Mouse (Mus musculus): ENCODE results near the gene Dock3.
"Not testable (repeated sequence)": the region's sequence is repeated elsewhere in the genome, so short reads cannot be mapped to it uniquely, and the experiment has no call there.

The Dock3 gene

GRCm38 (mm10) chr9:107260836-107261235 is 29.1 kb upstream of the Dock3 start:
- in situ Hi-C loops (cut with MboI; ENCODE audit: unreplicated experiment in 2 of 2), result no loop called here

DNA sequence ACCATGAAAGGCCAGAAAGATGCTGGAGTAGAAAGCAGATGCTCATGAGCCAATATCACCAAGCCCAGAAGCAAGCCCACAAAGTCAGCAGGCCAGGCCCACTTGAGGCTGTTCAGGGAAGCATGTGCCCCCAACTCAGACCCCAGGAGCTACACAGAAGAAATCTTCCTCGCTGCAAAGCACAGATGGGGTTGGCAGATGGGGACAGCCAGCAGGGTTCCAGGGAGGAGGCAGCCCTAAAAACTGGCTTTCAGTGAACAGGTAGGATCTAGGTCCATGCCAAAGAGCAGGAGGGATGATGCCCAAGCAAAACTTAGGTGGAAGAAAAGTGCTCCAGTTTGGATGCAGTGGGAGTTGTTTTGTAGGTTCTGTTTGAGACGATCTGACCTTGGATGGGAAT is 28.7 kb upstream of the Dock3 start:
- in situ Hi-C loops (cut with MboI; ENCODE audit: unreplicated experiment in 2 of 2), result no loop called here

- in situ Hi-C loops (cut with MboI; ENCODE audit: unreplicated experiment in 2 of 2), result no loop called here
These were observed 27.9 kb upstream of the Dock3 start for GRCm38 (mm10) chr9:107259571-107259970.

- in situ Hi-C loops (cut with MboI; ENCODE audit: unreplicated experiment in 2 of 2), result no loop called here
These were observed 23.9 kb upstream of the Dock3 start for GRCm38 (mm10) chr9:107255596-107255995.

- in situ Hi-C loops (cut with MboI; ENCODE audit: unreplicated experiment in 2 of 2), result no loop called here
These were observed 23.2 kb upstream of the Dock3 start for GRCm38 (mm10) chr9:107254925-107255324.

- in situ Hi-C loops (cut with MboI; ENCODE audit: unreplicated experiment in 2 of 2), result no loop called here
These were observed 22.8 kb upstream of the Dock3 start for GRCm38 (mm10) chr9:107254476-107254875.

DNA sequence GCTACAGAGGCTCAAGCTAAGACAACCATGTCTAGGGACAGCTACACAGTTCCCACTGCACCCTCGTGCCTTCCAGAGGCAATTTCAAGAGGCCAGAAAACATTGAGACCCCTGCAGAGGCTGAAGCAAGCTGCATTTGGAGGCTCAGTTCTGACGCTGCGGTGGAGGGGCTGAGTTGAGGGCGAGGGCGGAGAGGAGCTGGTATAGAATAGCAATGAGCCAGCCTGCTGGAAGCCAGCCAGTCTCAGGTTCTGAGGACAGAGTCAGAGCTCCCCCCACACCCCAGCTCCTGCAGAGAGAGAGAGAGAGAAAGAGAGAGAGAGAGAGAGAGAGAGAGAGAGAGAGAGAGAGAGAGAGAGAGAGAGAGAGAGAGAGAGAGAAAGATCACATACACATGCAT is 20.5 kb upstream of the Dock3 start:
- in situ Hi-C loops (cut with MboI; ENCODE audit: unreplicated experiment in 2 of 2), result no loop called here

- in situ Hi-C loops (cut with MboI; ENCODE audit: unreplicated experiment in 2 of 2), result no loop called here
These were observed 19.0 kb upstream of the Dock3 start for GRCm38 (mm10) chr9:107250416-107251337.

DNA sequence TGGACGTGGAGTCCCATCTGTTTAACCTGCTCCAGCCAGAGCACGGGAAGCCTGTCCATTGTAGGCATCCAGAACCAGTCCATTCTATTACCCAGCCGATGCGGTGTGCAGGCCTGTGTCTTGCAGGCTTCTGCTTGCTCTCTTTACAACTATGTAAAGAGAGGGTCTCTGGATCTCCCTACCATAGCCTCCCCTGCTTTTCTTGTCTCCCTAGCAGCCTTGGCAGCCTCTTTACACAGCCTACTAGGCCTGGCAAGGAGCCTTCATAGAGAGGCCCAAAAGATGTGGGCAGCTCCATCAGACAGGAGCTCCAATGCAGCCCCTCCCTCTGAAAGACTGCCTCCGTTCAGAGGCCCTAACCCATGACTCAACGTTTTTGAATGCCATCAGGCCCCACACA is 17.4 kb upstream of the Dock3 start:
- in situ Hi-C loops (cut with MboI; ENCODE audit: unreplicated experiment in 2 of 2), result loop anchor here (5.0 to 25.0 kb wide), 4 partner anchors 43 to 347 kb away; no protein-coding TSS in a partner anchor

DNA sequence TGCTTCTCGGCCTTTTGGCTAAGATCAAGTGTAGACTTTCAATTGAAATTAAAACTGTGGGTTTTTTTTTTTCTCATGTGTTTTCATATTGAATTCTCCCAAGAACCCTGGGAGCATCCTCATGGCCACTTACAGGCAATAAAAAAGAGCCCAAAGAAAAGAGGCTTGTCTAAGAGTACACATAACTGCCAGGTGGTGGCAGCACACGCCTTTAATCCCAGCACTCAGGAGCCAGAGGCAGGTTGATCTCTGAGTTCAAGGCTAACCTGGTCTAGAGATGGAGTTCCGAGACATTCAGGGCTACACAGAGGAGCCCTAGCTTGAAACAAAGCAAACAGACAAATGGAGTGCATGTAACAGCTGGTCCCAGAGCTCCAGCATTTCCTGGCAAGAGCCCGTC is 14.5 kb upstream of the Dock3 start:
- in situ Hi-C loops (cut with MboI; ENCODE audit: unreplicated experiment in 2 of 2), result loop anchor here (5.0 to 25.0 kb wide), 4 partner anchors 46 to 344 kb away; no protein-coding TSS in a partner anchor

DNA sequence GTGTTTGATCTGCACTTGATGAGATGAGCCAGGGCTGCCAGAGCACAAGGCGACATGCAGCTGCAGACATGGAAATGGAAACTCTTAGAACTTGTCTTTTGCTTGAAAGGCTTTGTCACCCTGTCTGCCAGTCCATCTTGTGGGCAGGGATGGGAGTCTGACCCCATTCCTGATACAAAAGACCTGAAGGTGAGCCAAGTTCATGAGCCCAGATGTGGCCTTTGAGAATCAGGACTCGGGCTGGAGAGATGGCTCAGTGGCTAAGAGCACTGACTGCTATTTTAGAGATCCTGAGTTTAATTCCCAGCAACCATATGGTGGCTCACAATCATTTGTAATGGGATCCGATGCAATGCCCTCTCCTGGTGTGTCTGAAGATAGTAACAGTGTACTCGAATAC is 13.6 kb upstream of the Dock3 start:
- in situ Hi-C loops (cut with MboI; ENCODE audit: unreplicated experiment in 2 of 2), result loop anchor here (5.0 to 25.0 kb wide), 4 partner anchors 47 to 343 kb away; no protein-coding TSS in a partner anchor

DNA sequence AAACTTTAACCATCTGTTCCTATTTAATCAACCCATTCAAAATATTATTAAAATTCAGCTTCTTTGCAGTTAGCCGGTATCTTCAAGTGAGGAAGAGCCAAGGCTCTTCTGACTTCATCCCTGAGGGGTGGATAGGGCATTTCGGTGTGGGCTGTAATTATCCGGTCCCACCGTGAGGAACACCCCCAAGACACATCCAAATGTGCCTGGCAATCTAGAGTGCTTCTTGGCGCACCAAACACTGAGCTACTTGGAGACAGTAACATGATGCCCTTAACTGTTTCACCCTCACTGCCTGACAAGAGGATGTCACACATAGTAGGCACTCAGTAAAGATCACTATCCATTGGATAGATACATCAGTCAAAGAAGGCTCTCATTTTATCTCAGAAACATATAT is 4.4 kb upstream of the Dock3 start:
- in situ Hi-C loops (cut with MboI; ENCODE audit: unreplicated experiment in 2 of 2), result loop anchor here (25.0 kb wide), 1 partner anchor 276 kb away; no protein-coding TSS in a partner anchor

- in situ Hi-C loops (cut with MboI; ENCODE audit: unreplicated experiment in 2 of 2), result loop anchor here (25.0 kb wide), 1 partner anchor 277 kb away; no protein-coding TSS in a partner anchor
These were observed 3.6 kb upstream of the Dock3 start for GRCm38 (mm10) chr9:107235261-107235660.

- in situ Hi-C loops (cut with MboI; ENCODE audit: unreplicated experiment in 2 of 2), result loop anchor here (25.0 kb wide), 1 partner anchor 280 kb away; no protein-coding TSS in a partner anchor
These were observed 431 bp upstream of the Dock3 start for GRCm38 (mm10) chr9:107232140-107232539.

DNA sequence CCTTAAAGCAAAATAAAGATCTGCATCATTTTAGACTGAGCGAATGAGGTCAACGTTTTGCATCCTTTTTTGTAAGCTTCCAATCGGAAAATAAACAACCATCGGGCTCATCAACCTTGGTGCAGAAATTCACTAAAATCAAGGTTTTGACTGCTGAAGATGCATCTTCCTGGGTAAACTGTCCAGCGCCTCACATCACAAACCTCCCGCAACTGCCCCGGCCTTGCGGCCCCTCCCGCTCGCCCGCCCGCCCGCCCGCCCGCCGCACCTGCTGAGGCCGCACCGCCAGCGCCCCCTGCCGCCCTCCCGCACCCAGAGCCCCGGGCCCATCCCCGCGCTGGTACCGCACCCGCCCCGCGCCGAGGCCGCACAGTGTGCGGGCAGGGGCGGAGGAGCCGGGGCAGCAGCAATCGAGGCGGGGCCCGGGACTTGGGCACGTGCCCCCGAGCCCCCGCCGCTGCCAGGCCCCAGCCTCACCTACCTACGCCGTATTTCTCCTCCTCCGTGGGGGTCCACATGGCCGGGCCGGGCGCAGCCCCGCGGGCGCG is 644 bp downstream of the Dock3 start:
- in situ Hi-C loops (cut with MboI; ENCODE audit: unreplicated experiment in 2 of 2), result loop anchor here (25.0 kb wide), 1 partner anchor 281 kb away; no protein-coding TSS in a partner anchor

DNA sequence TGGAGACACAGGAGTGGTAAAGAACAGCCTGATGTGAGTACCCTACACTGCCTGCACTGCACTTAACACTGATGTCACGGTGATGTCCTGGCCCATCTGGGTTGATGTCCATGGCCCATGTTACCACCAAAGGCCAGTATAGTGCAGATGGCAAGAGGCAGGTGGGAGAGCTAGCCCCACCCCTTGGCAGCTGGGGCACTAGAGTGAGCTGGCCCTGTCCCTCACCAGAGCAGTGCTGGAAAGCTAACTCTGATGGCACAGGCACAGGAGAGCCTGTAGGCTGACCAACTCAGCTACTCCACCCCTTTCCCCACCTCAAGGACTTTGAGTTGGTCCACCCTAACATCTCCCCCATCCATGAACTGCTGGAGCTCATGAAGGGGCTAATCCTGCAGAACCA is 7.1 kb downstream of the Dock3 start:
- in situ Hi-C loops (cut with MboI; ENCODE audit: unreplicated experiment in 2 of 2), result no loop called here

- in situ Hi-C loops (cut with MboI; ENCODE audit: unreplicated experiment in 2 of 2), result not testable (repeated sequence)
These were observed 56.9 kb downstream of the Dock3 start for GRCm38 (mm10) chr9:107174831-107175230.

- in situ Hi-C loops (cut with MboI; ENCODE audit: unreplicated experiment in 2 of 2), result no loop called here
These were observed 65.9 kb downstream of the Dock3 start for GRCm38 (mm10) chr9:107165792-107166191.

DNA sequence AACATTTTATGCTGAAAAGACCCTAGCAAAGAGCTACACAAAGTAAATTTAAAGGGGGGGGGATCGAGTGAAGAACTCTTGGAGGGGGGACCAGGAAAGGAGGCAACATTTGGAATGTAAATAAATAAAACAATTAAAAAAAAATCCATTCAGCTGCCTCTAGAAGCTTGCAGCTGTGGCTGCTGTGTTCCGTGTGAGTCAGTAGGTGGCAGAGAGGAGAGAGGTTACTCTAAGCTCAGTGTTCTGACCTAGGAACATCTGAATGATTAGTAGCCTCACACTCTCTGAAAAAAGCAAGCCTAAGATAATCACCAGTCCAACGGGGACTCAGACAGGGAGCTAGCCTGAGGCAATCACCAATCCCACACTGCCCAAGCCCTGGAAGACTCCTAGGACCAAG is 66.9 kb downstream of the Dock3 start:
- in situ Hi-C loops (cut with MboI; ENCODE audit: unreplicated experiment in 2 of 2), result no loop called here

DNA sequence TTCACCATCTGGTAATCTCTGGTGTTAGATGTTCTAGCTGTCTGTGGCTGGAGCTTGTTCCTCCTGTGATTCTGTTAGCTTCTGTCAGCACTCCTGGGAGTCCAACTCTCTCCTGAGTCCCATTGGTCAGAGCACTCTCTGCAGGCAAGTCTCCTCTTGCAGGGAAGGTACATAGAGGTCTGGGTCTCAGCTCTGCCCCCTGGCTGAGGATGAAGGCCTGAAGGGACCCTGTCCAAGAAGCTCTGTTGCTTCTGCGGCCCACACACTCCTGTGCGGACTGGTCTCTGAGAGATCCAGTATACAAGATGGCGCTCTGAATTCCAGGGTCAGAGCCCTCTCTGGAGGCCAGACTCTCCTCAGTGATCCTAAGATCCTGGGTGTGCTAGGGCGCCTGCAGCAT is 75.3 kb downstream of the Dock3 start:
- in situ Hi-C loops (cut with MboI; ENCODE audit: unreplicated experiment in 2 of 2), result not testable (repeated sequence)

DNA sequence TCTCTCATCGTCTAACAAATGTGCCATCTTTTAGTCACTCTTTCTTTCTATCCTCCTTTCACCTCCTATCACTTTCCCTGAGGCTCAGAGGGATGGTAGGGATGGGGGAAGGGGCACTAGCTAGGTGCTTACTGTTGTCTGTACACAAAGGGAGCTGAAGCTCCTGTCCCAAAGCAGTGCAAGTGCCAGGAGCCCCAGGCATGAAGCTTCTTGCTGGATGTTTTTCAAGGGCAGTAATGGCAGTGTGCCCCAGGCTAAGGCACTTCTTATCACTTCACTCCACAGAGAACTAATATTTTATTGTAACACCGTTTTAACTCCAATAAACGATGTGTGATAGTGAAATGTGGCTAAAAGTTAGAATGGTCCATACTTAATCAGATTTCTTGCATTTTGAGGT is 118.9 kb downstream of the Dock3 start:
- in situ Hi-C loops (cut with MboI; ENCODE audit: unreplicated experiment in 2 of 2), result no loop called here

- in situ Hi-C loops (cut with MboI; ENCODE audit: unreplicated experiment in 2 of 2), result no loop called here
These were observed 119.7 kb downstream of the Dock3 start for GRCm38 (mm10) chr9:107112056-107112455.

Measured in v-Abl transformed pro-B cells (cell line).